24 mouse cellular contexts compared by ENCODE assay signal in genomic region chr1:22512421-22512820, GRCm38 (mm10).
A peak's percentile ranks its signal among the peaks of the same experiment; 100 is the strongest.
DNase-seq lines count a peak whose midpoint lies in the region; ATAC-seq and TF ChIP-seq lines count a peak whose summit lies in the region.
"Had no signal": no experiment of that assay in that cellular context is flagged by ENCODE, and none has a peak within 500 bp of the region (broad histone marks: within the 10 kb centered on the region; RNA-seq: fewer than 3 reads in every experiment).

No protein-coding gene starts in this region.

- no peaks in the 10 kb centered on the region for H3K9me3 ChIP-seq in hindbrain, postnatal 0 days (ENCODE audit: low read length)
- no peaks in the 10 kb centered on the region for H3K9me3 ChIP-seq in hindbrain, embryonic 14.5 days (ENCODE audit: control insufficient read depth, low read length)
- H3K9me3 ChIP-seq: embryonic facial prominence, embryonic 13.5 days; forebrain, embryonic 13.5 days; heart, embryonic 15.5 days; hindbrain, embryonic 13.5 days; limb, embryonic 13.5 days; liver, embryonic 12.5 days; midbrain, embryonic 13.5 days had no signal

- H3K27ac ChIP-seq in hindbrain, postnatal 0 days = no peak overlapping the region; the same call in 1 of the 2 replicates
- no peak overlapping the region for H3K27ac ChIP-seq in hindbrain, embryonic 14.5 days
- H3K27ac ChIP-seq: embryonic facial prominence, embryonic 13.5 days; forebrain, embryonic 13.5 days; gastrocnemius, adult 2 months; heart, embryonic 15.5 days; hindbrain, embryonic 13.5 days; kidney, postnatal 0 days; limb, embryonic 13.5 days; liver, embryonic 12.5 days; midbrain, embryonic 13.5 days; stomach, postnatal 0 days had no signal

- 77% methylated on average over 16 of the region's 16 CpGs for WGBS in hindbrain, postnatal 0 days
- 85% methylated on average over 16 of the region's 16 CpGs for WGBS in hindbrain, embryonic 14.5 days

- peak; percentile 7 for DNase-seq in hindbrain, postnatal 0 days (ENCODE audit: low spot score)
- no peak for DNase-seq in hindbrain, embryonic 14.5 days (ENCODE audit: low spot score)
- DNase-seq in ZHBTc4 (ENCODE audit: low read depth, low spot score) = peak; percentile 18
- peak; percentile 83 for DNase-seq in cerebellum, adult 8-10 months
- DNase-seq in cerebellum, postnatal 36 days = peak; percentile 81 to 85
- no peak for DNase-seq in frontal cortex, postnatal 14 days (ENCODE audit: low spot score in 2 of 2)
- DNase-seq in right cerebral cortex, postnatal 36 days (ENCODE audit: low spot score in 2 of 2) = no peak
- DNase-seq: adrenal gland, adult 2 months; gastrocnemius, adult 2 months; heart, postnatal 36 days; kidney, adult 2 months; layer of hippocampus, postnatal 36 days; lung, adult 18-20 months; lung, postnatal 10 days had no signal

- TF ChIP-seq CTCF in hindbrain, postnatal 0 days (IDR thresholded peaks at IDR 0.05; ENCODE audit: low read depth) = no peak

- H3K4me3 ChIP-seq in hindbrain, postnatal 0 days (ENCODE audit: low read length) = no peak overlapping the region
- H3K4me3 ChIP-seq in hindbrain, embryonic 14.5 days (replicated peaks; ENCODE audit: low read length) = no peak overlapping the region
- H3K4me3 ChIP-seq: embryonic facial prominence, embryonic 13.5 days; erythroblast, embryonic 14.5 days; forebrain, embryonic 13.5 days; gastrocnemius, adult 2 months; heart, embryonic 15.5 days; hindbrain, embryonic 13.5 days; limb, embryonic 13.5 days; liver, embryonic 12.5 days; midbrain, embryonic 13.5 days had no signal

- H3K36me3 ChIP-seq in hindbrain, postnatal 0 days (ENCODE audit: insufficient read depth, low read length) = no peaks in the 10 kb centered on the region
- H3K36me3 ChIP-seq in hindbrain, embryonic 14.5 days (replicated peaks; ENCODE audit: control insufficient read depth, insufficient read depth) = no peaks in the 10 kb centered on the region
- H3K36me3 ChIP-seq: embryonic facial prominence, embryonic 13.5 days; heart, embryonic 15.5 days; hindbrain, embryonic 13.5 days; limb, embryonic 13.5 days; liver, embryonic 12.5 days; midbrain, embryonic 13.5 days had no signal

- H3K27me3 ChIP-seq in hindbrain, postnatal 0 days (ENCODE audit: insufficient read depth, low read length) = no peaks in the 10 kb centered on the region
- no peaks in the 10 kb centered on the region for H3K27me3 ChIP-seq in hindbrain, embryonic 14.5 days (ENCODE audit: control insufficient read depth, insufficient read depth, low read length)
- H3K27me3 ChIP-seq: embryonic facial prominence, embryonic 13.5 days; forebrain, embryonic 13.5 days; heart, embryonic 15.5 days; hindbrain, embryonic 13.5 days; limb, embryonic 13.5 days; liver, embryonic 12.5 days; midbrain, embryonic 13.5 days had no signal

- no peak overlapping the region for H3K4me2 ChIP-seq in hindbrain, postnatal 0 days (ENCODE audit: low read depth, low read length)
- H3K4me2 ChIP-seq in hindbrain, embryonic 14.5 days (replicated peaks) = no peak overlapping the region
- H3K4me2 ChIP-seq: embryonic facial prominence, embryonic 13.5 days; forebrain, embryonic 13.5 days; heart, embryonic 15.5 days; hindbrain, embryonic 13.5 days; limb, embryonic 13.5 days; liver, embryonic 12.5 days; midbrain, embryonic 13.5 days had no signal

- ATAC-seq in hindbrain, postnatal 0 days = no peak
- ATAC-seq in hindbrain, embryonic 14.5 days (ENCODE audit: low FRiP score) = no peak
- ATAC-seq: forebrain, embryonic 13.5 days; liver, embryonic 12.5 days; midbrain, embryonic 13.5 days had no signal

- no peak overlapping the region for H3K9ac ChIP-seq in hindbrain, postnatal 0 days (replicated peaks; ENCODE audit: low read length)
- no peak overlapping the region for H3K9ac ChIP-seq in hindbrain, embryonic 14.5 days
- H3K9ac ChIP-seq: embryonic facial prominence, embryonic 13.5 days; forebrain, embryonic 13.5 days; heart, embryonic 15.5 days; hindbrain, embryonic 13.5 days; limb, embryonic 13.5 days; liver, embryonic 12.5 days; midbrain, embryonic 13.5 days had no signal

- no peaks in the 10 kb centered on the region for H3K4me1 ChIP-seq in hindbrain, postnatal 0 days (ENCODE audit: insufficient read depth, low read length)
- peaks cover 19% of the 10 kb centered on the region for H3K4me1 ChIP-seq in hindbrain, embryonic 14.5 days (replicated peaks; ENCODE audit: control insufficient read depth, insufficient read depth, low read length)
- H3K4me1 ChIP-seq: embryonic facial prominence, embryonic 13.5 days; heart, embryonic 15.5 days; limb, embryonic 13.5 days; liver, embryonic 12.5 days had no signal

Comparison
In these comparisons a context has a peak if more than half of its experiments do, and no peak if none do; other contexts are left out.
1. DNase-seq: peak in hindbrain, postnatal 0 days (single experiment), ZHBTc4 (single experiment), cerebellum, adult 8-10 months (single experiment) and cerebellum, postnatal 36 days (2 of 2); none in hindbrain, embryonic 14.5 days (single experiment), frontal cortex, postnatal 14 days (0 of 2) and right cerebral cortex, postnatal 36 days (0 of 2).